Mouse (Mus musculus) forebrain, embryonic 11.5 days (tissue): ENCODE data around the gene Galnt10. TPM values are rescaled to one million over a fixed set of nuclear protein-coding genes. Genes with fewer than 3 reads are reported as not detected.

ENCODE experiments used
- ATAC-seq: fragments of 200-750 bp; cut with Nextera tagmentation; replicated peaks from 2 replicates; pipeline ENCODE4 v1.8.0; 2017; ENCODE audit warnings: moderate TSS enrichment; ENCODE audit not compliant: low FRiP score
- DNase-seq: peaks from one replicate; pipeline ENCODE4 v3.0.0-alpha.2; 2017; ENCODE audit warnings: low spot score
- H3K27ac ChIP-seq: fragments of 300-500 bp; sonication (generic); 2 replicates; pipeline ENCODE4 v1.5.1; 2014; ENCODE audit warnings: low read depth, low read length
- H3K27me3 ChIP-seq: fragments of 300-500 bp; sonication (generic); 2 replicates; pipeline ENCODE4 v1.6.1; 2014; ENCODE audit warnings: mild to moderate bottlenecking, low read length, mixed read lengths; ENCODE audit not compliant: control insufficient read depth, insufficient read depth
- H3K36me3 ChIP-seq: fragments of 300-500 bp; sonication (generic); 2 replicates; pipeline ENCODE4 v1.6.1; 2014; ENCODE audit warnings: mild to moderate bottlenecking, low read length, moderate library complexity, mixed read lengths; ENCODE audit not compliant: control insufficient read depth, insufficient read depth
- H3K4me1 ChIP-seq: fragments of 300-500 bp; sonication (generic); replicated peaks from 2 replicates; pipeline ENCODE4 v1.6.1; 2014; ENCODE audit warnings: low read length, mixed read lengths; ENCODE audit not compliant: control insufficient read depth, insufficient read depth
- H3K4me2 ChIP-seq: fragments of 300-500 bp; sonication (generic); 2 replicates; pipeline ENCODE4 v1.6.1; 2014; ENCODE audit warnings: low read depth, mild to moderate bottlenecking, low read length, moderate library complexity, mixed read lengths; ENCODE audit not compliant: severe bottlenecking
- H3K4me3 ChIP-seq: fragments of 300-500 bp; sonication (generic); 2 replicates; pipeline ENCODE4 v1.5.1; 2014; ENCODE audit warnings: low read depth, low read length
- H3K9ac ChIP-seq: fragments of 300-500 bp; sonication (generic); 2 replicates; pipeline ENCODE4 v1.6.1; 2014; ENCODE audit warnings: low read length
- H3K9me3 ChIP-seq: fragments of 300-500 bp; sonication (generic); 2 replicates; pipeline ENCODE4 v1.6.1; 2016; ENCODE audit warnings: low read length, mixed read lengths; ENCODE audit not compliant: control insufficient read depth
- WGBS: fragments of 180-500 bp; shearing (Covaris S2); extraction: QIAGEN DNeasy Blood & Tissue Kit; methylation state at CpG from one replicate; pipeline ENCODE4 v1.1.7; 2014; 5-methylcytosine and 5-hydroxymethylcytosine counted together
- polyA plus RNA-seq: library from polyadenylated mRNA; unstranded; fragments of >200 nt; fragmentation: Nextera tagmentation; extraction: Ambion mirVana; gene quantifications from 2 replicates; pipeline ENCODE4 v1.2.1, GENCODE M21; 2014

Galnt10 gene
- polyA plus RNA-seq, 1 experiment from 2014 or later, result 18.1 TPM

GRCm38 (mm10) chr11:57797828-57798227, 152.6 kb downstream of the Galnt10 start:
- Histone ChIP-seq H3K27me3 (no peaks in the 10 kb centered on the region), H3K36me3 (no peaks in the 10 kb centered on the region), H3K4me2 (no peak overlapping the region), H3K9ac (no peak overlapping the region), H3K9me3 (no peaks in the 10 kb centered on the region), H3K27ac (no peak overlapping the region), H3K4me3 (no peak overlapping the region), H3K4me1 (peaks cover 4% of the 10 kb centered on the region; the same call in 1 of the 2 replicates)
- 89% methylated on average over 7 of the region's 9 CpGs for WGBS
- no peak for DNase-seq
- no peak for ATAC-seq

GRCm38 (mm10) chr11:57799456-57799855, 154.2 kb downstream of the Galnt10 start:
- no peak overlapping the region for H3K9ac ChIP-seq
- no peaks in the 10 kb centered on the region for H3K9me3 ChIP-seq
- ATAC-seq (no peak), DNase-seq (no peak)
- no peaks in the 10 kb centered on the region for H3K36me3 ChIP-seq
- H3K4me2 ChIP-seq, result no peak overlapping the region
- peaks cover 6% of the 10 kb centered on the region; the same call in 1 of the 2 replicates for H3K4me1 ChIP-seq
- no peaks in the 10 kb centered on the region for H3K27me3 ChIP-seq
- 90% methylated on average over 10 of the region's 10 CpGs for WGBS
- H3K4me3 ChIP-seq, result no peak overlapping the region
- no peak overlapping the region for H3K27ac ChIP-seq

- Histone ChIP-seq H3K9me3 (no peaks in the 10 kb centered on the region), H3K4me1 (peaks cover 6% of the 10 kb centered on the region; the same call in 1 of the 2 replicates), H3K36me3 (no peaks in the 10 kb centered on the region), H3K4me3 (peak overlapping the region; percentile 94), H3K27ac (peak overlapping the region; percentile 53; the same call in 1 of the 2 replicates), H3K4me2 (peak overlapping the region; percentile 98), H3K27me3 (no peaks in the 10 kb centered on the region), H3K9ac (peak overlapping the region; percentile 90)
- ATAC-seq (no peak), DNase-seq (no peak)
- WGBS, result 18% methylated on average over 22 of the region's 22 CpGs
Observed at GRCm38 (mm10) chr11:57800266-57800951, 155.2 kb downstream of the Galnt10 start.

- Histone ChIP-seq H3K9me3 (no peaks in the 10 kb centered on the region), H3K9ac (peak within 1 kb of the TSS; percentile 90), H3K36me3 (no peaks in the 10 kb centered on the region), H3K27me3 (no peaks in the 10 kb centered on the region), H3K4me3 (peak within 1 kb of the TSS; percentile 94), H3K4me2 (peak within 1 kb of the TSS; percentile 98), H3K27ac (peak within 1 kb of the TSS; percentile 53; the same call in 1 of the 2 replicates), H3K4me1 (peaks cover 6% of the 10 kb centered on the region; the same call in 1 of the 2 replicates)
- peak; percentile 98 for ATAC-seq
- under 1% methylated on average over 40 of the region's 66 CpGs for WGBS
- peak; percentile 97 for DNase-seq
Observed at GRCm38 (mm10) chr11:57800971-57801765, 155.9 kb downstream of the Galnt10 start, which contains the start of gene Sap30l. TSS of gene Sap30l (plus strand) at chr11:57801637.

- peak; percentile 65 for ATAC-seq
- peak overlapping the region; percentile 90 for H3K9ac ChIP-seq
- under 1% methylated on average over 53 of the region's 85 CpGs for WGBS
- H3K9me3 ChIP-seq, result no peaks in the 10 kb centered on the region
- H3K4me2 ChIP-seq, result peak overlapping the region; percentile 98
- H3K4me1 ChIP-seq, result peaks cover 6% of the 10 kb centered on the region; the same call in 1 of the 2 replicates
- H3K27ac ChIP-seq, result no peak overlapping the region; the same call in 1 of the 2 replicates
- no peaks in the 10 kb centered on the region for H3K27me3 ChIP-seq
- DNase-seq, result peak; percentile 76
- H3K4me3 ChIP-seq, result peak overlapping the region; percentile 94
- H3K36me3 ChIP-seq, result no peaks in the 10 kb centered on the region
Observed at GRCm38 (mm10) chr11:57801766-57802510, 156.7 kb downstream of the Galnt10 start.

GRCm38 (mm10) chr11:57802511-57802870, 157.2 kb downstream of the Galnt10 start:
- ATAC-seq (no peak), DNase-seq (no peak)
- no peaks in the 10 kb centered on the region for H3K27me3 ChIP-seq
- no peaks in the 10 kb centered on the region for H3K36me3 ChIP-seq
- H3K9ac ChIP-seq, result peak overlapping the region; percentile 90
- no peak overlapping the region for H3K27ac ChIP-seq
- H3K9me3 ChIP-seq, result no peaks in the 10 kb centered on the region
- peak overlapping the region; percentile 94 for H3K4me3 ChIP-seq
- peaks cover 6% of the 10 kb centered on the region; the same call in 1 of the 2 replicates for H3K4me1 ChIP-seq
- under 1% methylated on average over 18 of the region's 18 CpGs for whole genome bisulfite sequencing
- peak overlapping the region; percentile 98 for H3K4me2 ChIP-seq

- 87% methylated on average over 3 of the region's 3 CpGs for WGBS
- Histone ChIP-seq H3K4me2 (no peak overlapping the region), H3K4me1 (peaks cover 6% of the 10 kb centered on the region; the same call in 1 of the 2 replicates), H3K27me3 (no peaks in the 10 kb centered on the region), H3K4me3 (no peak overlapping the region), H3K27ac (no peak overlapping the region), H3K9ac (no peak overlapping the region), H3K9me3 (no peaks in the 10 kb centered on the region), H3K36me3 (no peaks in the 10 kb centered on the region)
- no peak for DNase-seq
- no peak for ATAC-seq
Observed at GRCm38 (mm10) chr11:57805047-57805446, 159.8 kb downstream of the Galnt10 start.

GRCm38 (mm10) chr11:57809017-57809731, 163.9 kb downstream of the Galnt10 start:
- DNase-seq (no peak), ATAC-seq (no peak)
- no peaks in the 10 kb centered on the region for H3K27me3 ChIP-seq
- H3K9ac ChIP-seq, result no peak overlapping the region
- H3K36me3 ChIP-seq, result no peaks in the 10 kb centered on the region; the same call in 1 of the 2 replicates
- H3K4me1 ChIP-seq, result no peaks in the 10 kb centered on the region
- 93% methylated on average over 17 of the region's 17 CpGs for WGBS
- H3K4me2 ChIP-seq, result no peak overlapping the region
- no peak overlapping the region for H3K4me3 ChIP-seq
- no peaks in the 10 kb centered on the region for H3K9me3 ChIP-seq
- H3K27ac ChIP-seq, result no peak overlapping the region
